Comparison of ENCODE assay signal across 8 mouse cellular contexts in the genomic region with DNA sequence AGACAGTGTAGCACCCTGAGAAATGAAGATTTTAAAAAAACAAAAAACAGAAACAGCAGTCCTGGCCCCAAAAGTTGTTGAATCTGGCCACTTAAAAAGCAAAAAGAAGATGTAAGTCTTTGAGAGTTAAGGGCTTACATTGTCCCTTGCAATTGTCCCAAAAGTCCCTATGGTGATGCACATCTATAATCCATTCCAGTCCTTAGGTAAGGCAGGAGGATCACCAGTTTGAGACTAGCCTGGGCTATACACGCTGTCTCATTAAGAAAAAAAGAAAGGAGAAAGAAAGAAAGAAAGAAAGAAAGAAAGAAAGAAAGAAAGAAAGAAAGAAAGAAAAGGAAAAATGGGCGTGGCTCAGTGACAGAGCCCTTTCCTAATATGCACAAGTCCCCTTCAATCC. TPM values are rescaled to one million over a fixed set of nuclear protein-coding genes. Genes with fewer than 3 reads are reported as not detected.
A peak's percentile ranks its signal among the peaks of the same experiment; 100 is the strongest.
DNase-seq lines count a peak whose midpoint lies in the region; ATAC-seq and TF ChIP-seq lines count a peak whose summit lies in the region.

No protein-coding gene starts in this region.

- no peak for TF ChIP-seq EP300 in heart, postnatal 0 days (IDR thresholded peaks at IDR 0.05; ENCODE audit: low read depth)

- ATAC-seq in heart, postnatal 0 days (ENCODE audit: insufficient read depth, low read depth) = no peak
- ATAC-seq in embryonic facial prominence, embryonic 11.5 days (replicated peaks; ENCODE audit: insufficient number of reproducible peaks, low FRiP score, low TSS enrichment, low read depth) = no peak
- peak; percentile 8; the same call in 1 of the 2 replicates for ATAC-seq in hindbrain, embryonic 16.5 days
- peak; percentile 40 for ATAC-seq in midbrain, embryonic 15.5 days (replicated peaks)

- peaks cover 52% of the 10 kb centered on the region for H3K4me1 ChIP-seq in heart, postnatal 0 days (ENCODE audit: control insufficient read depth, insufficient read depth)
- no peaks in the 10 kb centered on the region for H3K4me1 ChIP-seq in embryonic facial prominence, embryonic 11.5 days (ENCODE audit: control insufficient read depth, insufficient read depth, low read length)
- peaks cover 35% of the 10 kb centered on the region for H3K4me1 ChIP-seq in hindbrain, embryonic 16.5 days (ENCODE audit: control insufficient read depth, insufficient read depth, low read depth, low read length)
- H3K4me1 ChIP-seq in midbrain, embryonic 15.5 days = peaks cover 29% of the 10 kb centered on the region

- peak overlapping the region; percentile 64 for H3K27ac ChIP-seq in heart, postnatal 0 days (ENCODE audit: low read depth)
- no peak overlapping the region for H3K27ac ChIP-seq in embryonic facial prominence, embryonic 11.5 days (replicated peaks; ENCODE audit: low read depth, low read length)
- peak overlapping the region; percentile 95 for H3K27ac ChIP-seq in hindbrain, embryonic 16.5 days (ENCODE audit: low read depth, low read length)
- peak overlapping the region; percentile 98 for H3K27ac ChIP-seq in midbrain, embryonic 15.5 days

- intact Hi-C loops in heart, postnatal 25 days (cut with DNase I) = no loop called here

- H3K9me3 ChIP-seq in heart, postnatal 0 days (replicated peaks; ENCODE audit: control insufficient read depth, low read length) = no peaks in the 10 kb centered on the region
- H3K9me3 ChIP-seq in embryonic facial prominence, embryonic 11.5 days (replicated peaks; ENCODE audit: control insufficient read depth, low read length) = no peaks in the 10 kb centered on the region
- no peaks in the 10 kb centered on the region for H3K9me3 ChIP-seq in hindbrain, embryonic 16.5 days (ENCODE audit: control insufficient read depth, low read length)
- no peaks in the 10 kb centered on the region for H3K9me3 ChIP-seq in midbrain, embryonic 15.5 days

- H3K9ac ChIP-seq in heart, postnatal 0 days (replicated peaks; ENCODE audit: low read depth, low read length) = peak overlapping the region; percentile 51; the same call in 1 of the 2 replicates
- no peak overlapping the region for H3K9ac ChIP-seq in embryonic facial prominence, embryonic 11.5 days (replicated peaks; ENCODE audit: low read length)
- H3K9ac ChIP-seq in hindbrain, embryonic 16.5 days (ENCODE audit: low read depth, low read length) = peak overlapping the region; percentile 63
- H3K9ac ChIP-seq in midbrain, embryonic 15.5 days = peak overlapping the region; percentile 65

- H3K4me3 ChIP-seq in heart, postnatal 0 days (ENCODE audit: low read depth, low read length) = peak overlapping the region; percentile 40
- H3K4me3 ChIP-seq in embryonic facial prominence, embryonic 11.5 days (ENCODE audit: low read depth, low read length) = peak overlapping the region; percentile 47
- H3K4me3 ChIP-seq in hindbrain, embryonic 16.5 days (ENCODE audit: low read length) = peak overlapping the region; percentile 43
- H3K4me3 ChIP-seq in midbrain, embryonic 15.5 days = peak overlapping the region; percentile 43

- DNase-seq in heart, postnatal 0 days (ENCODE audit: low spot score) = no peak
- no peak for DNase-seq in heart, postnatal 25 days (ENCODE audit: low spot score)
- DNase-seq in embryonic facial prominence, embryonic 11.5 days (ENCODE audit: low spot score) = no peak
- DNase-seq in urinary bladder, postnatal 25 days (ENCODE audit: low spot score) = no peak
- no peak for DNase-seq in thymus, postnatal 36 days
- DNase-seq in thymus, postnatal 10 days (ENCODE audit: low spot score in 2 of 2) = no peak

- TF ChIP-seq CTCF in heart, postnatal 0 days (IDR thresholded peaks at IDR 0.05; ENCODE audit: low read depth) = no peak

- WGBS in heart, postnatal 0 days = 24% methylated on average over 2 of the region's 2 CpGs
- 19% methylated on average over 2 of the region's 2 CpGs for WGBS in embryonic facial prominence, embryonic 11.5 days
- WGBS in hindbrain, embryonic 16.5 days = 12% methylated on average over 2 of the region's 2 CpGs
- 19% methylated on average over 2 of the region's 2 CpGs for WGBS in midbrain, embryonic 15.5 days

- H3K36me3 ChIP-seq in heart, postnatal 0 days (replicated peaks; ENCODE audit: control insufficient read depth, insufficient read depth, low read length) = peaks cover 9% of the 10 kb centered on the region; the same call in 1 of the 2 replicates
- no peaks in the 10 kb centered on the region for H3K36me3 ChIP-seq in embryonic facial prominence, embryonic 11.5 days (replicated peaks; ENCODE audit: control insufficient read depth, insufficient read depth, low read depth, low read length)
- no peaks in the 10 kb centered on the region for H3K36me3 ChIP-seq in hindbrain, embryonic 16.5 days (ENCODE audit: control insufficient read depth, insufficient read depth, low read length)
- H3K36me3 ChIP-seq in midbrain, embryonic 15.5 days (replicated peaks) = no peaks in the 10 kb centered on the region

- H3K27me3 ChIP-seq in heart, postnatal 0 days (ENCODE audit: control insufficient read depth, insufficient read depth, low read length) = no peaks in the 10 kb centered on the region
- H3K27me3 ChIP-seq in embryonic facial prominence, embryonic 11.5 days (ENCODE audit: control insufficient read depth, insufficient read depth, low read length) = no peaks in the 10 kb centered on the region
- H3K27me3 ChIP-seq in hindbrain, embryonic 16.5 days (replicated peaks; ENCODE audit: control insufficient read depth, insufficient read depth, low read length) = no peaks in the 10 kb centered on the region
- no peaks in the 10 kb centered on the region for H3K27me3 ChIP-seq in midbrain, embryonic 15.5 days (replicated peaks)

- H3K4me2 ChIP-seq in heart, postnatal 0 days (ENCODE audit: low read depth, low read length) = peak overlapping the region; percentile 65
- H3K4me2 ChIP-seq in embryonic facial prominence, embryonic 11.5 days (ENCODE audit: low read depth, low read length) = peak overlapping the region; percentile 62
- peak overlapping the region; percentile 69 for H3K4me2 ChIP-seq in hindbrain, embryonic 16.5 days (ENCODE audit: low read length)
- peak overlapping the region; percentile 72 for H3K4me2 ChIP-seq in midbrain, embryonic 15.5 days

RNA-seq across cellular contexts. Expression of a gene that starts 34.4 kb away (rescaled TPM):
- 21.7 and 24.9 TPM in 2 replicates for total RNA-seq in heart, postnatal 0 days (2014; rRNA removed; ENCODE audit: low replicate concordance)
- polyA plus RNA-seq in heart, postnatal 0 days (2015; fragmentation: Nextera tagmentation; extraction: Ambion mirVana) = 5.1 and 5.4 TPM in 2 replicates
- total RNA-seq in heart, postnatal 25 days (2021) = 10 to 100 TPM; 56.1 to 63.6 TPM
- 3.4 and 3.8 TPM in 2 replicates for polyA plus RNA-seq in embryonic facial prominence, embryonic 11.5 days (2014; fragmentation: Nextera tagmentation; extraction: Ambion mirVana)
- polyA plus RNA-seq in hindbrain, embryonic 16.5 days (2015; fragmentation: Nextera tagmentation; extraction: Ambion mirVana) = 3.8 and 4.0 TPM in 2 replicates
- polyA plus RNA-seq in midbrain, embryonic 15.5 days (2015; fragmentation: Nextera tagmentation; extraction: Ambion mirVana) = 2.5 and 3.0 TPM in 2 replicates

Comparison
In these comparisons a context has a peak if more than half of its experiments do, and no peak if none do; other contexts are left out.
1. ATAC-seq: peak in hindbrain, embryonic 16.5 days (single experiment) and midbrain, embryonic 15.5 days (single experiment); none in heart, postnatal 0 days (single experiment) and embryonic facial prominence, embryonic 11.5 days (single experiment).
2. Peak in every context shown above with its lines, with median percentiles within 50 percentile points of each other: H3K4me2 ChIP-seq and H3K4me3 ChIP-seq.